Comparison of ENCODE assay signal across 10 mouse cellular contexts in genomic region chr12:44839594-44840373, GRCm38 (mm10).
A peak's percentile ranks its signal among the peaks of the same experiment; 100 is the strongest.
DNase-seq lines count a peak whose midpoint lies in the region; ATAC-seq and TF ChIP-seq lines count a peak whose summit lies in the region.
"Had no signal": no experiment of that assay in that cellular context is flagged by ENCODE, and none has a peak within 500 bp of the region (broad histone marks: within the 10 kb centered on the region; RNA-seq: fewer than 3 reads in every experiment).

No protein-coding gene starts in this region.

- no peaks in the 10 kb centered on the region for H3K9me3 ChIP-seq in midbrain, embryonic 11.5 days (ENCODE audit: control insufficient read depth, low read length)
- no peaks in the 10 kb centered on the region for H3K9me3 ChIP-seq in midbrain, embryonic 10.5 days (replicated peaks)
- H3K9me3 ChIP-seq in hindbrain, embryonic 10.5 days = no peaks in the 10 kb centered on the region
- no peaks in the 10 kb centered on the region for H3K9me3 ChIP-seq in limb, embryonic 15.5 days
- H3K9me3 ChIP-seq: megakaryocyte, embryonic 14.5 days had no signal

- no peak overlapping the region for H3K4me2 ChIP-seq in midbrain, embryonic 11.5 days
- 0 out of 2 replicates have a peak overlapping the region, but pooled peaks have one; percentile 12 for H3K4me2 ChIP-seq in limb, embryonic 15.5 days

- 44% methylated on average over 7 of the region's 7 CpGs for WGBS in midbrain, embryonic 11.5 days
- WGBS in midbrain, embryonic 10.5 days = 59% methylated on average over 7 of the region's 7 CpGs
- WGBS in hindbrain, embryonic 10.5 days = 36% methylated on average over 7 of the region's 7 CpGs
- WGBS in limb, embryonic 15.5 days = 14% methylated on average over 7 of the region's 7 CpGs
- WGBS in lung, adult 2 months = 49% methylated on average over 7 of the region's 7 CpGs

- H3K9ac ChIP-seq in midbrain, embryonic 11.5 days (ENCODE audit: low read length) = no peak overlapping the region
- no peak overlapping the region for H3K9ac ChIP-seq in limb, embryonic 15.5 days

- no peak for TF ChIP-seq POLR2A in lung, adult 2 months (IDR thresholded peaks at IDR 0.05; ENCODE audit: borderline replicate concordance, extremely low read depth, low read depth, low read length)

- peak; percentile 63; the same call in 1 of the 2 replicates for ATAC-seq in midbrain, embryonic 11.5 days (ENCODE audit: low FRiP score)
- no peak for ATAC-seq in limb, embryonic 15.5 days (ENCODE audit: insufficient number of reproducible peaks, low FRiP score, low TSS enrichment, low read depth)

- DNase-seq in midbrain, embryonic 11.5 days (ENCODE audit: low spot score, missing footprints) = no peak
- DNase-seq in midbrain, embryonic 10.5 days (ENCODE audit: low spot score) = no peak
- peak; percentile 32 for DNase-seq in hindbrain, embryonic 10.5 days (ENCODE audit: low spot score)
- DNase-seq in yolk sac, embryonic 10.5 days (ENCODE audit: low spot score) = peak; percentile 10
- DNase-seq in lung, adult 2 months = no peak
- no peak for DNase-seq in right cerebral cortex, postnatal 10 days (ENCODE audit: low spot score in 2 of 2)
- DNase-seq in right cerebral cortex, postnatal 25 days = no peak
- DNase-seq: cerebellum, adult 11-12 months had no signal

- no peaks in the 10 kb centered on the region for H3K27me3 ChIP-seq in midbrain, embryonic 11.5 days (ENCODE audit: control insufficient read depth, insufficient read depth, low read length)
- no peaks in the 10 kb centered on the region for H3K27me3 ChIP-seq in midbrain, embryonic 10.5 days (ENCODE audit: low read depth, poor library complexity, severe bottlenecking)
- H3K27me3 ChIP-seq in hindbrain, embryonic 10.5 days (ENCODE audit: insufficient read depth, poor library complexity, severe bottlenecking) = no peaks in the 10 kb centered on the region
- H3K27me3 ChIP-seq in limb, embryonic 15.5 days = no peaks in the 10 kb centered on the region
- H3K27me3 ChIP-seq: megakaryocyte, embryonic 14.5 days had no signal

- TF ChIP-seq CTCF in lung, adult 2 months (IDR thresholded peaks at IDR 0.05; ENCODE audit: insufficient read depth, low read length) = no peak

- H3K27ac ChIP-seq in midbrain, embryonic 11.5 days (ENCODE audit: low read depth, low read length) = no peak overlapping the region
- H3K27ac ChIP-seq in midbrain, embryonic 10.5 days (replicated peaks) = no peak overlapping the region; the same call in 1 of the 2 replicates
- 0 out of 2 replicates have a peak overlapping the region, but pooled peaks have one; percentile 10 for H3K27ac ChIP-seq in hindbrain, embryonic 10.5 days
- H3K27ac ChIP-seq in limb, embryonic 15.5 days = no peak overlapping the region

- H3K4me3 ChIP-seq in midbrain, embryonic 11.5 days (ENCODE audit: low read depth, low read length) = no peak overlapping the region
- no peak overlapping the region for H3K4me3 ChIP-seq in midbrain, embryonic 10.5 days
- no peak overlapping the region for H3K4me3 ChIP-seq in hindbrain, embryonic 10.5 days
- H3K4me3 ChIP-seq in limb, embryonic 15.5 days = no peak overlapping the region
- no peak overlapping the region for H3K4me3 ChIP-seq in lung, adult 2 months (replicated peaks; ENCODE audit: extremely low read depth, low read depth, low read length)
- H3K4me3 ChIP-seq: megakaryocyte, embryonic 14.5 days had no signal

- H3K4me1 ChIP-seq in midbrain, embryonic 11.5 days (ENCODE audit: control insufficient read depth, insufficient read depth, low read length) = no peaks in the 10 kb centered on the region
- peaks cover 9% of the 10 kb centered on the region for H3K4me1 ChIP-seq in midbrain, embryonic 10.5 days
- H3K4me1 ChIP-seq in hindbrain, embryonic 10.5 days (replicated peaks) = peaks cover 11% of the 10 kb centered on the region
- peaks cover 10% of the 10 kb centered on the region for H3K4me1 ChIP-seq in limb, embryonic 15.5 days
- H3K4me1 ChIP-seq in lung, adult 2 months (ENCODE audit: control insufficient read depth, insufficient read depth, low read length) = no peaks in the 10 kb centered on the region
- H3K4me1 ChIP-seq: megakaryocyte, embryonic 14.5 days had no signal

- no peaks in the 10 kb centered on the region for H3K36me3 ChIP-seq in midbrain, embryonic 11.5 days (ENCODE audit: control insufficient read depth, insufficient read depth, low read length)
- no peaks in the 10 kb centered on the region for H3K36me3 ChIP-seq in midbrain, embryonic 10.5 days
- H3K36me3 ChIP-seq in hindbrain, embryonic 10.5 days = no peaks in the 10 kb centered on the region
- H3K36me3 ChIP-seq in limb, embryonic 15.5 days = no peaks in the 10 kb centered on the region

Comparison
In these comparisons a context has a peak if more than half of its experiments do, and no peak if none do; other contexts are left out.
1. DNase-seq: peak in hindbrain, embryonic 10.5 days (single experiment) and yolk sac, embryonic 10.5 days (single experiment); none in midbrain, embryonic 11.5 days (single experiment), midbrain, embryonic 10.5 days (single experiment), lung, adult 2 months (single experiment), right cerebral cortex, postnatal 10 days (0 of 2) and right cerebral cortex, postnatal 25 days (single experiment).